Mouse (Mus musculus): ENCODE measurements around the gene 4930430F08Rik.
"Not testable (repeated sequence)": the region's sequence is repeated elsewhere in the genome, so short reads cannot be mapped to it uniquely, and the experiment has no call there.

4930430F08Rik gene

DNA sequence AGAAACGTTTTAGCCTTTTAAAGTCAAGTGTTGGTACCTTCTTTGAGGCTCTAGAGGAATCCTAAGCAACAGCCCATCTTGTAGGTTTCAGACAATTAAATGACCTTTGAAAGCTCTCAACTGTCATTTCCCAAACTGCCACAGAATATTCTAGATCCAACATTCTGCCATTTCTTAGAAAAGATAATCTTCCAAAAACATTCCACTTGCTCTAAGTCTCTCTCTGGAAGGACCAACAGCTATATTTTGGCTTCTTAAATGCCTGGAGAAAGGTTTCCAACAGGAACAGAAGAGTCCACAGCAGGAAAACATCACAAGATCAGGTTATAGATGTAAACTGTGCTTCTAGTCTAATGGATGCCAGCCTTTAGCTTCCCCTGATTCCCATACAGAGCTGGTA, at the start of gene 4930430F08Rik, which contains the start of gene 1700017N19Rik:
TSS of gene 4930430F08Rik (minus strand) at position 101 of the 400 bp plus-strand sequence.
TSS of gene 1700017N19Rik (plus strand) at position 162 of the 400 bp plus-strand sequence.
- DNase-seq: no peak

DNA sequence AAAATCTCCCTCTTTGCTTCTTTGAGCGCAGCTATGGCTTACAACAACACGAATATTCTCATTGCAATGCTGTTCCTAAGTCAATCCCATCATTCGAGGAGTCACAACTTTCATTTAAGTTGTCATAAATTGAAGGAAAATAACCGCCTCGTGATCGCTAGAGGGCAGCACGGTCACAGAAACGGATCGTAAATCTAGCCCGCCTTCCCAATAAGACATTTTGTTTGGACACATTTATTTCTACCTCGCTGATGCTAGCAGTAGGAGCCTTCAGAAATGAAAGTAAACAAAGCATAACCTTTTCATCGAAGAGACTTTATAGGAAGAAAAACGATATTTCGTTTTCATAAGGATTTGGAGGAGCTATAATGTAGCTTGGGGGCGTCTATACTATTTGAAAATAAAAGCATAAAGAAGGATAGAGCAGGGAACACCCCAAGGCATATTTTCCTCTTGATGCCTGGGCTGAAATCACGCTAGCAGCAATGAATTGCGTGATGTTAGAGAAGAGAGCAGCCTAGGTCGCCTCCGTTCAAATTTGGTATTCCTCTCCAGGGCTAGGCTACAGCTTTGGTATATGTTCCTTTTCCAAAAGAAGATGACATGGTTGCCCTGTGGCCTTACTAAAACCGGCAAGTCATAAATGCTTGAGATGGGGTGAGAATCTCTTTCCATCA, 39.7 kb upstream of the 4930430F08Rik start:
- no peak for DNase-seq

DNA sequence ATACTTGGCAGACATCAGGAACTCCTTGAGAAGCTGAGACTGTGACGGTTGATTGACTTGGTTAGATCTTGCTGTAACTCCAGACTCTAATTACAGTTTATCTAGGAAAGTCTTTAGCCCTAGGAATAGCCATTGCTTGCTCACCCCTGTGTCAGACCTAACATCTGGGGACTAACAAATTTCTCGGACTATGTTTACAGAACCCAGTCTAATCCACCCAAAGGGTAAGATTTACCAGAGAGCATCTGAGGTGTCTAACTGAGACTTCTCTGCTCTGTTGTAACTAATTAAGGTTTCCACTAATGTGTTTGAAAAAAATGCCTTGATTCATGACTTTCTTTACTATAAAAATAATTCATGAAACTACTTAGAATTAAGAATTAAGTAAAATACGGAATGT, 32.3 kb upstream of the 4930430F08Rik start:
- no peak for DNase-seq

DNA sequence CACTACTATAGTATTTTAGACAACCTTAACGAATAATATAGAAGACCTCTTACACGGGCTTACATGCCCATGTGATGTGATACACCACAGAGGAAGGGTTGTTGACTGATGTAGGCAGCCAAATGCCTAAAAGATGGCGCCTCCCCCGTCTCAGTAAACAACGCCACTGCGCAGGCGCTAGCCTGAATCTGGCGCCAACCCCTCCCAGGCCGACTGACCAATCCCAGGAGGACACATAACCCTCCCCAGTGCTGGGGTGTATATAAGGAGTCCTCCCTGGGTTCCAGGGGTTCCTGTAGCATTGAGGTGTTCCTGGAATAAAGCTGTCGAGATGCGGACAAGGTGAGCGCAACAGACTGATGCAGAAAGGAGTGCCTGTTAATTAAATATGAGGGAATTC, 29.8 kb upstream of the 4930430F08Rik start:
- no peak for DNase-seq

DNA sequence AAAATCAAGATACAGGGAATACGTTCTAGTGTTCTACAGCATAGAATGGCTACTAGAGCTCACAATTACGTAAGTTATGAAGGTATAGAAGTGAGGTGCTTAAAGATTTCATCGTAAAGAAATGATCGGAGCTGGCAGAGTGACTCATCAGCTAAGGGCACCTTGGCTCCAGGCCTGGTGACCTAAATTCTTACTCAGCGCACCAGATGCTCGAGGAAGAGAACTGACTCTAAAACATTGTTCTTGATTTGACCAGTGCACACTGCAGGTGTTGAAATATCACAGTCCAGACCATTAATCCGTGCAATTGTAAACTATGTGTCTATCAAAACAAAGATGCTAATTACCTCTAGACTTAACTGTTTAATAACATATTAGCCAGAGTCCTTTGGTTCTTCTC, 29.3 kb upstream of the 4930430F08Rik start:
- DNase-seq: no peak

DNA sequence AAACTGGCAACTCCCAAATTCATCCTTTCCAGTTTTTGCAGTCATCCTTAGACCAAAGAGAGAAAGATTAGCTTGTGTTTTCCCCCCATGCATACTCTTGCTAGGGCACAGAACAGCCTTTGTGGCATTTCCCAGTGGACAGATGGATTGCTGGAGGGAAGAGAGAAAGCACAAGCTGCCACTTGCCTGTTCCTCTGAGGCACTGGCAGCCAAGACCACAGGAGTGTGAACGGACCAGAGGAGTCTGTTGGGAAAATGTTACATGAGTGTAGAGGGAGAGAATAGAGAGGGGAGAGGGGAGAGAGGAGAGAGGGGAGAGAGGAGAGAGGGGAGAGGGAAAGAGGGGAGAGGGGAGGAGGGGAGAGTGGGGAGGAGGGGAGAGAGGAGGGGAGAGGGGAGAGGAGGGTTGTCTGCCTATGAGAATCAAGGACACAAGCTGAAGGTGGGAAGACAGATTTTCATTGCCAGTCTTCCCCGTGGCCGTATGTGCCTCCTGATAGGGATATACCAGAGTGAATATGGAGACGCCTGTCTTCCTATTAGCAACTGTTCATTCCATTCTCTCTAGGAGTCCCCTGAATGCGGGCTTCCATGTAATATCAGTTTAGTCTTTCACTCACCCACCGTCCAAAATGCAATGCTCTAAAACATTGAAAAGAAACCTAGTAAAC, 27.1 kb upstream of the 4930430F08Rik start:
- DNase-seq: no peak

DNA sequence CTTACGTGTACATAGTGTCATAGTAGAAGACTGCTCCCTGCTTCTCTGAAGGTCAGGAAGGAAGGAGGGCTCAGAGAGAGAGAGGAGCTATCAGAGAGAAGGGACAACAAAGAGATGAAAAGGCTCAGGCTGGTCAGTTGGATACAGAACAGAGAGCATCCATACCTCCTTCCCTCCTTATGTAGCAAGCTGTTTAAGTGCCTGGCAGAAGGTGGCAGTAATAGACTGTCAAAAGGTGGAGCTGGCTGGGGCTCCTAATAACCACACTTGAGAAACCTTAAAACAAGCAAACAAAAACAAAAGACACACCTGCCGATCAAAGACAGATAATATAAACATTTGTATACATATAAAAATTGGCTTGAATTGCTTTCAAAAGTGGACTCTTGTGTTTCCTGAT, 14.0 kb upstream of the 4930430F08Rik start:
- DNase-seq: no peak

DNA sequence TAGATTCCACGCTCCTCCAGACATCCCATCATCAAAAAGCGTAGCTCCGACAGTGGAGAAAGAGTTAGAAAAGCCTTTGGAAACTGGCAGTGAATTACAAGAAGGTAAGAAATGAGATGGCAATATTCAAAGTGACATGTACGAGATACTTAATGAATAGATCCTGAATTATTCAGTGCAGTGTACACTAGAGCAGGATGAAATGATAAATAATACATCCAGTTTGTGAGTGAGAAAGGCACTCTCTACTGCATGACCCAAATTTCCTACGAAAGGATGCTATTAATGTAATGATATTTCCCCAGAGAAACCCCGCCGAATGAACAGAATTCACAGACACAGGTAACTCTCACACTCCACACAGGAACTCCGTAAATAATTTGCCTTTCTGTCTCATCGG, 13.3 kb upstream of the 4930430F08Rik start:
- DNase-seq: no peak

DNA sequence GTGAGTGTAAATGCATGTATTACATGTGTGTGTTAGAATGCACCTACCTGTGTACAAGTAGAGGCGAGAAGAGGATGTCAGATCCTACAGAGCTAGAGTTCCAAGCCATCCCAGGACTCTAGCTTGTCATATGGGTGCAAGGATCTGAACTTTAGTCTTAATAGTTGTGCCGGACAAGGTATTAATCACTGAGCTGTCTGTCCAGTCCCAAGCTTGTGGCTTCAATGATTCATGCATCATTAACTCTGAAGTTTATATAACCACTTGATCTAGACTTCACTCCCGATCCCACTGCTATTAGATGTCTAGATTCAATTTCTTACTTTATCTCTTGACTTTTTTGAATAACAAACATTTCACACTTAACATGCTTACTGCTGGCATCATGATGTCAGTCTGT, 8.1 kb upstream of the 4930430F08Rik start:
- no peak for DNase-seq

DNA sequence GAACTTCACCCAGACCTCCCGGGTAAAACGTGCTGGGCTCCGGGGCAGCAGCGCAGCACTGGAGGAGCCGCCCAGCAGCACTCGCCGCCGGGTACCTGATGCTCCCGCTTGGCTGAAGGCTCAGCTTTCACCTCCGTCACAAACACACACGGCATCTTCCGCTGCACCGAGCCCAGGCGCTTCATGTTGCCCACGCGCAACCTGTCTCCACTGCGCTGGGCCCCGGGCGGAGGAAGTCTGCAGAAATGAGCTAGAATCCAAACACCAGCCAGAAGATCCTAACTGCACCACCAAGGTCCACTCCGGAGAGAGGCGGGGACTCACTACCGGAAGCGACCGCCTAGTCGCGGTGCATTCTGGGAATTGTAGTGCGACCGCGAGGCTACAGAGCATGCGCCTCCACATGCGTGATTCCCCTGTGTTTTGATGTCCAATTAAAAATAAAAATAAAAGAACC, 1.3 kb downstream of the 4930430F08Rik start:
- DNase-seq: peak; percentile 83

DNA sequence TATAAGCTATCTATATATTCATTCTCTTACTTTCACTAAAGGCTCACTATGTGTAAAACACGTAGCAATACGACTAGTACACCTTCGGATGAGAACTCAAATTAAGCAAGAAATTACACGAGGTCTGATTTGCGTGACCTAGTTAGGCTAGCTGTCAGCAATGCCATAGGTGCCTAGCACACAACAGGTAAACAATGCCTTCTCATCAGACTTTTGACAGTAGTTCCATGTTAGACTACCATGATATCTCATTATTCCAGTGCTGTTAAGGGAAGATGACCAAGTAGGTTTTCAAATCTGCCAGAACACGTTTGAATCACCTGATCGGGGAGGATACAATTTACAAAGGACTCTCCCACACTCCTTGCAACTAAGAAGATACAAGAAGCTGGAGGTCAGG, 1.7 kb downstream of the 4930430F08Rik start:
- DNase-seq: no peak

DNA sequence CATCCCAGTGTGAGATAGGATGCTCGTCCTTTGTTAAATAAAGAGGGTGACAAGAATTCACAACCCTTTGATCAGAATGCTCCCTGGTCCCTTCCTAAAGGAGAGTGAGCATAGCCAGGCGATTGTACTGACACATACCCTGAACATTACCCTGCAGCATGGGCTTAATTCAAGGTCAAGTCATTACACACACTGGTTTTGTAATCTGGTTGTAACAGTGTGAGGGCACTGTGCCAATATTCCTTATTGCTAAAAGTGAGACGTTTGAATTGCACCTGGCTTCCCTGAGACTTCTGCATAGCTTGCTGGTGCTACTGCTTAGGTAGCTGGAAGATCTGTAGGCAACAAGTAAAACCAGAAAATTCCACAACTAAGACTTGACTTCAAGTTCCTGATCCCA, 6.0 kb downstream of the 4930430F08Rik start:
- no peak for DNase-seq

DNA sequence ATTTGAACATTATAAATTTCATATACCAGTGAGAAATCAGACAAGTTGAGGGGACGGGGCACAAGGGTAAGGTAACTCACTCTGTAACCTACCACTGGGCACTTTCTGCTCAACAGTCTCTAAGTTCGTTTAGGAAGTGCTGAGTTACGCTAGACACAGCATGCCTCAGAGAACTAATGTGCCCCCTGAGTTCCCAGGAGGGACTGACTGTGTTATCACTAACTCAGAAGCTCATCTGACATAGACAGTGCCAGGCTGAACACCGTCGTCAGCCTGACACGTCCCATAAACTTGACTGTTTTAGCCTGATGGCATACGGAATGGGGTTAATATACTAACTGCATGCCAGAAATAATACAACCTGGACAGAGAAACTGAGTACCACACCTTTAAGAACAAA, 14.9 kb downstream of the 4930430F08Rik start:
- DNase-seq: no peak

DNA sequence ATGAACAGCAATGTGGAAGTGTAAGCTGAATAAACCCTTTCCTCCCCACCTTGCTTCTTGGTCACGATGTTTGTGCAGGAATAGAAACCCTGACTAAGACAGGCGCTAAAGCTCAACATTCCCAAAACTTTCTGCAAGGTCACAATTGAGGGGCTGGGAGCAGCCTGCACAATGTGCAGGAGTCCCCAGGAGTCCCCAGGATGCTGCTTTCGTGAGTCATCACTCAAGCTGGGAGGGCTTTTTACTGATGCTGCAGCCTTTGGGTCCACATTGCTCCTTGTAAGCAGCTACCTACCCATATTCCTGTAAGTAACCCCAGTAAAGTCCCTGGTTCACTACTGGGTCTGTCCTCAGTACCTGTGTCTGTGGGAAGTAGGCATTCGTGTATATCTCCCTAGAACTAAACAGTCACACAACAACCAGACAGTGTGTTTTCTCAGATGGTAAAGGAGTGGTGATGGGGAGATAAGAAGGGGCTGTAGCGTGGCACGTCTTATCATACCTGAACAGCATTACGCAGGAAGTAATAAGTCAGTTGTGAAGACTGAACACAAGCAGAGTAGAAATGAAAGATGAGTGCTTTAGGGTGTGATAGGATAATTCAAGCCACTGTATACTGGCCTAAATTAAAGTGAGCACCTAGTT, 15.6 kb downstream of the 4930430F08Rik start:
- no peak for DNase-seq

DNA sequence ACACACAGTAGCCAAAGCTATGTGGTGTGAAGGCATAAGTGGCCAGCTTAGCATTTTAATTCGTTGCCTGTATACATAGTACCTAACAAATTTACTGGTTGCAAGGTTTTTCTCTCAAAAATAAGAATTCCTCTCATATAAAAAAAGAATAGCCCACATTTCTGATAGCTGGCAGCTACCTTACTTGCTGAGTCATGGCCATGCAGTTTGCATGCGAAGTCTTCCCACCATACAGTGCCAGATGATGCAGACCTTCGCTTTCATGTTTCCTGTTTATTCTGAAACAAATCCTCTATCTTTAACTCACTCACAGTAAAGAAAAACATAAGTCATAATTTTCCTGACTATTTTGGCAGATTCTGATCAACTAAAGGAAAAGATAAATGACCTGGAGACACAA, 18.5 kb downstream of the 4930430F08Rik start:
- no peak for DNase-seq

DNA sequence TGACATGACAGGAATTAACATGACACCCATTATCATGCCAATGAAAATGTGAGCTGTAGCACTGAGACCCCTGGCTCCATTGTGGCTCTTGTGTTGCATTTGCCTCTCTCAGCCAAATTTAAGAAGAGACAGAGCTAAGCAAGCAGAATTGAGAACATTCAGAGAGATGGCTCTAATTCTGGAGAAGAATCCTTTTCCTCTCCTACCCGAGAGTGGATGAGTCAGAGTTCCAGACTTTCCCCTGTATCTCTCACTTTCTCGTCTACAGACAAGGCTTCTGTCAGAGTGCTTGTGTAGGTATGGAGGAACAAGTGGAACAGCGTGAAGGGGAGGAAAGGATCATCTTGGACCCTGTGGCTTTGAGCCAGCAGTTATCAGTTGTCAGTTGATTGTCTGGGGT, 26.1 kb downstream of the 4930430F08Rik start:
- DNase-seq: no peak

DNA sequence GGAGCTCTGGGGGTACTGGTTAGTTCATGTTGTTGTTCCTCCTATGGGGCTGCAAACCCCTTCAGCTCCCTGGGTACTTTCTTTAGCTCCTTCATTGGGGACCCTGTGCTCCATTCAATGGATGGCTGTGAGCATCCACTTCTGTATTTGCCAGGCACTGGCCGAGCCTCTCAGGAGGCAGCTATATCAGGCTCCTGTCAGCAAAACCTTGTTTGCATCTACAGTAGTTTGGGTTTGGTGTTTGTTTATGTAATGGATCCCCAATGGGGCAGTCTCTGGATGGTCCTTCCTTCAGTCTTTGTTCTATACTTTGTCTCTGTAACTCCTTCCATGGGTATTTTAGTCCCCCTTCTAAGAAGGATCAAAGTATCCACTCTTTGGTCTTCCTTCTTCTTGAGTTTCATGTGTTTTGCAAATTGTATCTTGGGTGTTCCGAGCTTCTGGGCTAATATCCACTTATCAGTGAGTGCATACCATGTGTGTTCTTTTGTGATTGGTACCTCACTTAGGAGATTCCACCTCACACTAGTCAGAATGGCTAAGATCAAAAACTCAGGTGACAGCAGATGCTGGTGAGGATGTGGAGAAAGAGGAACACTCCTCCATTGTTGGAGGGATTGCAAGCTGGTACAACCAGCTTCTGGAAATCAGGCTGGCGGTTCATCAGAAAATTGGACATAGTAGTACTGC, 29.9 kb downstream of the 4930430F08Rik start:
- not testable (repeated sequence) for DNase-seq

DNA sequence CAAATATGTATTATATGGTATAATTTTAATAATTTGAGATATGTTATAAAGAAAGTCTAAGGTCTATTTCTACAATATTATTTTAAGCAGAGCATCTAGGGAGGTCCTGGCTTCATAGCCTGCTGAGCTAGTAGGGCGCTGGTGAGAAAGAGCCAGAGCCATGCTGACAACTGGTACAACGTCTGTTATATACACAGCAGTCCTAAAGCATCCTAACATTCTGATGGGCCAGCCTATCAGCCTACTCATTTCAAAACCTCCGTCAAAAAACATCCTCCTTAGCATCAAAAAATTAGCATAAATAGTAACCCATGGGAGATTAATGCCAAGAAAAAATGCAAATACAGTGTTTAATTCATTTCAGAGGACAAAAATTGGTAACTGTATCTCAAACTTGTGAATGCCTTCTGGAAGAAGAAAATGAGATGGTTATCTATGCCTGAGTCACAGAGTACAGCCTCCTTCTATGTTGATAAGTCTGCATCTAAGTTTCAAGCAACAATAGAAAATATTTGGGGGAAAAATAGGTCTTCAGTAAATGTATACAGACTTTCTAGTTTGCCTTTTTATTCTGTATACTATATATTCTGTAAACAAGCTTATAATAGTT, 33.6 kb downstream of the 4930430F08Rik start:
- no peak for DNase-seq

DNA sequence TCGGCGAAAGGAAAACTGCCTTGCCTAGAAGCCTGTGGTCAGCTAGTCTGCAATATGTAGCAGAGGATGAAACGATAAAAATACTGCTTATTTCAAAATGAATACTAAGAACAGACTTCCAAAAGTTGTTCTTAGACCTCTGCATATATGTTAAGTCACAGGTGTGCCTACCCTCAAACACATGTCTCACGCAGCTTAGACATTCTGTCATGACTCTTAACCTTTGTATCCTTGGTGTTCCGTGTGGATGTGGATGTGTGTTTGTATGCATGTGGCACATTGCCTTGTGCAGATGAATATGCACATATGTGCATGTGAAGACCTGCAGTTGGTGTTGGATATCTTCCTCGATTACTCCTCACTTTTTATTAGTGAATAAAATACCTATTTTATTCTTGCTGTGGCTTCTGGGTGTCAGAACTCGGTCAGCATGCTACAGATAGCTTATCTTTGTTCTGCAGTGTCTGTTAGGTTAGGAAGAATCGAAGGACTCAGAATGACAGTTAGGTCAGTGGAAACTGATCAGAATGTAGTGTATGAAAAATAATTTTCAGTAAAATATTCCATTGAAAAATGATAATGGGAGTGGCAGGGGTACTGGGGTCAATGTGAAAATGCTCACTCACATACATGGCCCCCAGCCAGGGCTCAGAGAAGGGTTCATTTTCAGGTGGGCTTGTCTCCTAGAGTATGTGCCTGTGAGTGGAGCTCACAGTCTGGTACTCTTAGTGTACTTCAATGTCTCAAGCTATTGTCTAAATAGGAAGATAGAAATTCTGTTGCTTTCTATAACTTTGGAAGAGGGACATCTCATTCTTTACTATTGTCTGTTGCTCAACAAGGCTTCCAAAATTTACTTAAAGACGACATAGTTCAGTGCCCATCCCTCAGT, 65.5 kb downstream of the 4930430F08Rik start:
- no peak for DNase-seq

DNA sequence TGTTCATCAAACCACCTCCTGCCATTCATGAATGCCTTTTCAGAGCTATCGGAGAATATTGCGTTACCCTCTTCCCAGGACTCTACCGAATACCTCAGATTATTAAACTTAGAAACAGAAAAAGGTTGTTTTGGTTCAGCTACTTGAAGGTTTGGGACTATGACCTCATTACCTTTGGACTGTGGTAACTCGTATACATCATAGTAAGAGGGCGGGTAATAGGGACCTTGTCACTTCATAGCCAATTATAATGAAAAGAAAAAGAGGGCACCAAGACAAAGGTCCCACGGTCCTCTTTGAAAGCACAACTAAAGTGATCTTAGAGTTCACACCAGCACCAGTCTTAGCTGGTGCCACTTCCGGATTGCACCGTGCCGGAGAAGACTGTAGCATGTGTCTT, 67.9 kb downstream of the 4930430F08Rik start:
- no peak for DNase-seq
